Mouse (Mus musculus) forelimb bud, embryonic 11.5 days (tissue): Measurements from ENCODE around the gene Klk1b4.

ENCODE experiments used
- DNase-seq: peaks from one replicate; pipeline ENCODE4 v3.0.0-alpha.2; 2012; ENCODE audit warnings: low read depth, low spot score

Klk1b4 gene

GRCm38 (mm10) chr7:44253023-44253616, 45.9 kb downstream of the Klk1b4 start:
- no peak for DNase-seq

GRCm38 (mm10) chr7:44254930-44255329, 47.7 kb downstream of the Klk1b4 start:
- no peak for DNase-seq

GRCm38 (mm10) chr7:44257278-44257677, 50.0 kb downstream of the Klk1b4 start, which contains the start of gene Acp4:
Gene Acp4 (minus strand): TSS chr7:44257378.
- DNase-seq: no peak

GRCm38 (mm10) chr7:44260410-44260809, 53.2 kb downstream of the Klk1b4 start:
- no peak for DNase-seq

GRCm38 (mm10) chr7:44261147-44261546, 53.9 kb downstream of the Klk1b4 start, which contains the start of gene Gm15517:
Gene Gm15517 (plus strand): TSS chr7:44261447.
- DNase-seq: no peak
